Mouse (Mus musculus) intestine, embryonic 16.5 days (tissue): ENCODE measurements around the gene Dctn1. TPM values are rescaled to one million over a fixed set of nuclear protein-coding genes. Genes with fewer than 3 reads are reported as not detected.

Experiments
- ATAC-seq: fragments of 200-750 bp; cut with Nextera tagmentation; 2 replicates; pipeline ENCODE4 v1.8.0; 2017; ENCODE audit warnings: moderate TSS enrichment, moderate library complexity
- H3K27ac ChIP-seq: fragments of 300-500 bp; sonication (generic); 2 replicates; pipeline ENCODE4 v1.5.1; 2014; ENCODE audit warnings: mild to moderate bottlenecking, low read length
- H3K27me3 ChIP-seq: fragments of 300-500 bp; sonication (generic); replicated peaks from 2 replicates; pipeline ENCODE4 v1.6.1; 2014; ENCODE audit warnings: low read length, control low read depth, mixed read lengths; ENCODE audit not compliant: control insufficient read depth, insufficient read depth
- H3K36me3 ChIP-seq: fragments of 300-500 bp; sonication (generic); 2 replicates; pipeline ENCODE4 v1.6.1; 2014; ENCODE audit warnings: low read length, control low read depth; ENCODE audit not compliant: control insufficient read depth, insufficient read depth
- H3K4me1 ChIP-seq: fragments of 300-500 bp; sonication (generic); 2 replicates; pipeline ENCODE4 v1.6.1; 2014; ENCODE audit warnings: low read length, control low read depth, mixed read lengths; ENCODE audit not compliant: control insufficient read depth, insufficient read depth
- H3K4me2 ChIP-seq: fragments of 300-500 bp; sonication (generic); 2 replicates; pipeline ENCODE4 v1.6.1; 2014; ENCODE audit warnings: low read depth, low read length, control low read depth
- H3K4me3 ChIP-seq: fragments of 300-500 bp; sonication (generic); 2 replicates; pipeline ENCODE4 v1.5.1; 2014; ENCODE audit warnings: mild to moderate bottlenecking, low read length
- H3K9ac ChIP-seq: fragments of 300-500 bp; sonication (generic); 2 replicates; pipeline ENCODE4 v1.6.1; 2014; ENCODE audit warnings: low read depth, low read length
- H3K9me3 ChIP-seq: fragments of 300-500 bp; sonication (generic); 2 replicates; pipeline ENCODE4 v1.6.1; 2016; ENCODE audit warnings: low read length, control low read depth; ENCODE audit not compliant: control insufficient read depth
- WGBS: fragments of 180-500 bp; shearing (Covaris S2); extraction: QIAGEN DNeasy Blood & Tissue Kit; methylation state at CpG from one replicate; pipeline ENCODE4 v1.1.7; 2014; 5-methylcytosine and 5-hydroxymethylcytosine counted together
- polyA plus RNA-seq: library from polyadenylated mRNA; unstranded; fragments of >200 nt; fragmentation: Nextera tagmentation; extraction: Ambion mirVana; gene quantifications from 2 replicates; pipeline ENCODE4 v1.2.1, GENCODE M21; 2015

Dctn1 gene
- polyA plus RNA-seq, 1 experiment from 2014 or later: 73.5 TPM

DNA sequence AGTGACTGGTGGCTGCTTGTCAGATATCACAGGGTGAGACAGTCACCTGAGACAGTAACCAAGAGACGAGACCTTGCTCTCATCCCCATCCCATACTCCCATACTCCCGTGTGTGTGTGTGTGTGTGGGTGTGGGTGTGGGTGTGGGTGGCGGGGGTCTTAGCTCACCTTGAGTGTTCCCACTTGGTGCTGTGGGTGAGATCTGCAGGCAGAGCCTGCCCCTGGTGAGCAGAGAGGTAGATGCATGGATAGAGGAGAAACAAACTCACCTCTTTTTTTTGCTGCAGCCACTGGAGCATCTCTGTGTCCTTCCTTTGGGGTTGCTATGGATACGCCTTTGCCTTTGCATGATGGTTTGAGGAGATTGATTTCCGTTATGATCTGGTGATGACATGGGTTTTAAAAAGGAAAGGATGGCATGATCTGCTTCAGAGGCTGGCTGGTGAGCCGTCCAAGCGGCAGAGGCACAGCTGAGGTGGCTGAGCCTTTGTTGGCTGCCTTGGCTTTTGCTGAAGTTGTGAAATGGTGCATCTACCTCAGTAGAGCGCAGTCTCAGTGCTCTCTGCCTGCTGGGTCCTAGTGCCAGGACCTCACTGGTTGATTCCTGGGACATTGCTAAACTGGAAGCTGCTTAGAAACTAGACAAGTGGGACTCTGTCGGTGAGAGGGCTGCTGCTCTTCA is 6.7 kb downstream of the Dctn1 start:
- Histone ChIP-seq H3K36me3 (no peaks in the 10 kb centered on the region), H3K4me3 (no peak overlapping the region), H3K27me3 (no peaks in the 10 kb centered on the region), H3K4me1 (no peaks in the 10 kb centered on the region), H3K9ac (no peak overlapping the region), H3K27ac (no peak overlapping the region), H3K9me3 (no peaks in the 10 kb centered on the region), H3K4me2 (no peak overlapping the region)
- WGBS: 68% methylated on average over 9 of the region's 9 CpGs
- no peak for ATAC-seq

DNA sequence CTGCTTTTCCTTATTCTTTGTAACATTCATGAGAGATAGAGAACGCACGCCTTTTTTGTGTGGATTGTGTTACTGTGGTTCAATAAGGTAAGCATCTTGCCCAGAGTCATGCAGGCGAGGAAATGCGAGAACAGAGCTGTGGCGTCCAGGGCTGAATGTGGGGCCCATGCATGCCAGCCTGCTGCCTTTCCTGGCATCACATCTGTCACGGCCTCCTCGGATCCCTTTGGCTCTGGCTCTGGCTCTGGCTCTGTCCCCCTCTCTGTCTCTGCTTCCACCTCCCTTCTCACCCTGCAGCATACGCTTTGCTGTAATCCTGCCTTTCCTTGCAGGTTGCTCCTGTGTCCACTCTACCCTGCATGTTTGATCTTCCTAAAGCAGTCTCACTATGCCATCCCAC is 10.3 kb downstream of the Dctn1 start:
- Histone ChIP-seq H3K9me3 (no peaks in the 10 kb centered on the region), H3K4me1 (peaks cover 10% of the 10 kb centered on the region), H3K4me3 (no peak overlapping the region), H3K36me3 (no peaks in the 10 kb centered on the region), H3K9ac (no peak overlapping the region), H3K27me3 (no peaks in the 10 kb centered on the region), H3K27ac (no peak overlapping the region), H3K4me2 (no peak overlapping the region)
- no peak for ATAC-seq
- 84% methylated on average over 8 of the region's 8 CpGs for WGBS

DNA sequence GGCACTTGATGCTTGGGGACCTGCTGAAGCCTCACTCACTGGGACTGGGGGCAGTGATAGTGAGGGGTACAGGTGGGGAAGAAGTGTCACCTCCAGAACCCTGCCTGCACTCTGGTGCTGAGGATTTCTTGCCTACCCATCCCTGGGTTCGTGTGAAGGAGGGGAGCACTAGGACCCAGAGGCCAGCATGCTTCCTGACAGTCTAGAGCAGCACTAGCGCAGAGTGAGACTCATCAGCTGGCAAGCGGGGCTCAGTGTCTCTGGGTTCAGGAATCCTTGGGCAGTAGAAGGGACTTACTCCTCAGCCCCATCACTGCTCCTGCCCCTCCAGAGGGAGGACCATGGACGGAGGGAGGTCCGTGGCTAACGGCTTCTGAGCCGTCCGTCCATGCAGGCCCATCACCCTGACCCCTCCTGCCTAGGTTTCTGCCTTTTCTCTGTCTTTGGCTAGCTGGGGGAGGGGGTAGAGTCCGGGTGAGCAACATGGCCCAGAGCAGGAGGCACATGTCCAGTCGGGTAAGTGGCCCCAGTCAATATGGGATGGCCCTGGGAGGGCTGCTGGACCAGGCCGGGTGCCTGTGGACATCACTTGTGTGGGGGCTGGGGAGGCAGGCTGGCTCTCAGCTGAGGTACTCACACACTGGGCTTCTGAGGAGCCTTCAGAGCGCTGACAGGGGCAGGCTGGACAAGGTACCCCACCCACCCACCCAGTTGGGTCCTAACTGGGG is 13.8 kb downstream of the Dctn1 start:
- peak overlapping the region; percentile 45 for H3K4me2 ChIP-seq
- H3K4me1 ChIP-seq: peaks cover 10% of the 10 kb centered on the region
- H3K4me3 ChIP-seq: peak overlapping the region; percentile 32
- no peak overlapping the region for H3K27ac ChIP-seq
- ATAC-seq: peak; percentile 62
- H3K36me3 ChIP-seq: peaks cover 3% of the 10 kb centered on the region; the same call in 1 of the 2 replicates
- H3K9me3 ChIP-seq: no peaks in the 10 kb centered on the region
- H3K27me3 ChIP-seq: no peaks in the 10 kb centered on the region
- WGBS: 29% methylated on average over 12 of the region's 12 CpGs
- peak overlapping the region; percentile 63 for H3K9ac ChIP-seq

DNA sequence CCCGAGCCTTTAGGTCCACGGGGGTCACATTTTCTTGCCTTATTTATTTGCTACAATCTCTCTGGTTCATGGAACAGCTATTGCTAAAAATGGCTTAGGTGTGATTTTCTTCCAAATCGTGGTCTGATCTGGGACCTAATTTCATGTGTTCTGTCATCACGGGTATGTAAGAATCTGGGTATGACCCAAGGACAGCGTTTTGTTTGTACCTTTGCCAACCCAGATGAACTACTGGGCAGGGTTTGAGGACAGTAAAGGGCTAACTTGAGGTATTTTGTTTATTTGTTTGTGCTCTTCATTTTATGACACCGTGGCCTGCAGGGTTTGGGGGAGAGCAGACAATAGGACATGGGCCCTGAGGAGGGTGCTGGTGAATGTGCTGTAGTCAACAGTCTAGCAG is 14.9 kb downstream of the Dctn1 start:
- no peak overlapping the region for H3K4me3 ChIP-seq
- no peaks in the 10 kb centered on the region for H3K27me3 ChIP-seq
- H3K4me2 ChIP-seq: no peak overlapping the region
- H3K9ac ChIP-seq: no peak overlapping the region
- no peak for ATAC-seq
- no peak overlapping the region for H3K27ac ChIP-seq
- peaks cover 14% of the 10 kb centered on the region for H3K4me1 ChIP-seq
- 79% methylated on average over 6 of the region's 6 CpGs for WGBS
- peaks cover 3% of the 10 kb centered on the region; the same call in 1 of the 2 replicates for H3K36me3 ChIP-seq
- H3K9me3 ChIP-seq: no peaks in the 10 kb centered on the region

DNA sequence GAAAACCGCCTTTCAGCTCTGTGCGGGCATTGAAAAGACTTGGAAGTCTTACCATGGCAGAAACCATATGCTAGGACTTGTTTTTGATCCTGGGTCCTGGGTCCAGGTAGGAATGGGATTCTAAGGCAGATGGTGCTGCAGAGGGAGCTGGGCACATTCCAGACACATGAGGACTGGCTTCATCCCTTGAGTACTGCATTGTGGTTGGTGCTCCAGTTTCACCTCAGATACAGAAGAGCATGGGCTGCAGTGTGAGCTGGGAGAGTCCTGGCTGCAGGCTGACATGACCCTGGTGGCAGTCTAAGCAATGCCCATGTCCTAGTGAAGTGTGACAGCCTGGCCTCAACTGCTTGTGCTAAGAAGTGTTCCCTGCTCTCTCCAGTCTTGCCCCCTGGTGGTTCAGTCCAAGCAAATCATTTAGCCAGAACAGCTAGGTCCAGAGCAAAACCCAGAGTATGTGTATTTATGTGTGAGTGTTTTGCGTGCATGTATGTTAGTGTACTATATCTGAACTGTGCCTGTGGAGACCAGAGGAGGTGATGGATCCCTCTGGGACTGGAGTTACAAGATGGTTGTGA is 19.2 kb downstream of the Dctn1 start:
- 94% methylated on average over 3 of the region's 3 CpGs for WGBS
- Histone ChIP-seq H3K4me3 (no peak overlapping the region), H3K4me1 (peaks cover 7% of the 10 kb centered on the region), H3K9ac (no peak overlapping the region), H3K4me2 (no peak overlapping the region), H3K9me3 (no peaks in the 10 kb centered on the region), H3K27ac (no peak overlapping the region), H3K27me3 (no peaks in the 10 kb centered on the region), H3K36me3 (peaks cover 4% of the 10 kb centered on the region; the same call in 1 of the 2 replicates)
- no peak for ATAC-seq

DNA sequence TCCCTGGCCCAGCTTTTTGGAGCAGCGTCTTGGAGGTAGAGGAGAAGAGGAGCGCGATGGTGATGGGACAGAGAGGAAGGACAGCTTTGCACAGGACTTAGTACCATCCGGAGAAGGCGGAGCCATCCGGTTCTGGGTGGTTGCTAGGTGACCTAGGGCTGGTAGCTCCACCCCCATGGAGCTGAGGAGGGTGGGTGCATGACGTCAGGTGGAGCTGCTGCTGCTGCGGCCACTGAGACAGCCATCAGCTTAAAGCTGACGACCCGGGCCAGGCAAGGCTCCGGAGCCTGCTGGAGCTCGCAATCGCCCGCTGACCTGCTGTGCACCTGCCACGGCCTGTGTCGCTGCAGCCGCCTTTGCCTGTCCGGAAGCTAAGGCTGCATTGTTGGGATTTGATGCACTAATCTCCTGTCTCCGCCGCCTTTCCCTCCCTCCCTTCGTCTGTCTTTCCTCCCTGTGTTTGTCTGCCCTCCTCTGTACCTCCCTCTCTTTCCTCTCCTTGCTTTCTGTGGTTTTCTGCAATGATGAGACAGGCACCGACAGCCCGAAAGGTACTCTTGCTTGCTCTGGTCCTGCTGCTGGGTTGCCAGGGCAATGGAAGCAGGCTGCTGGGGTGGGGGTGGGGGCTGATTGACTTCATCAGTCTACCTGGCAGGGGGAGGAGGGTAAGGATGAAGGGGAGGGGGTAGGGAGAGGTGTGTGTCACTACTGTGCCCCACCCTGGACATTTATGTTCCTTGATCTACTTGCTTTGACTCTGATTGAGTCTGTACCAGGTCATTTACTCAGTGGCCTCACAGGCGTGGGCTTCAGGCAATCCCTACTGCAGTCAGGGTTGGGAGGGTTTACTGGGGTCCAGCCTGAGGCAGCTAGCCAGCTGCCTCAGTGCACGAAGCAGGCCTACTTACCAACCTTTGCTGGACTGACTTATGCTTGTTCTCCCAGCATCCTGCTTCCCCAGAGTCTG is 20.5 kb downstream of the Dctn1 start:
- 19% methylated on average over 25 of the region's 25 CpGs for WGBS
- Histone ChIP-seq H3K9me3 (no peaks in the 10 kb centered on the region), H3K27ac (no peak overlapping the region), H3K9ac (0 out of 2 replicates have a peak overlapping the region, but pooled peaks have one; percentile 26), H3K4me1 (peaks cover 6% of the 10 kb centered on the region; the same call in 1 of the 2 replicates), H3K27me3 (no peaks in the 10 kb centered on the region), H3K4me2 (peak overlapping the region; percentile 33; the same call in 1 of the 2 replicates), H3K36me3 (peaks cover 7% of the 10 kb centered on the region), H3K4me3 (peak overlapping the region; percentile 13; the same call in 1 of the 2 replicates)
- ATAC-seq: peak; percentile 76

DNA sequence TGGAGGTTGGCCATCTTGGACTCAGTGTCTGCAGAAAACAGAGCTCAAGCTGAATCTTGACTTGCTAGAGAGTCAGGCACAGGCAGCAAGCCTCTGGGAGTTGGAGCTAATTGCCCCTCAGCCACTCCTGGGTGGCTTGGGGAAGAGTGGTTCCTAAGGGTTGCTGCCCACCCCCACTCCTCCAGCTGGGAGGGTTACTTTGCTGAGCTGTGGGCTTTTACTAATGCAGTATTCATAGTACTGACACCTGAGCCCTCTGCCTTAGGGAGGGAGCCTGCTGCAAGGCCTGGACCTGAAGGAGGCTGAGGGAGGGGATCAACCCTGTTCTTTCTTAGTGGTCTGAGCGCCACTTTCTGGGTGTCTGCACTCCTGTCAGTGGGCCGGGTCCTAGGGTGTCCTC is 21.2 kb downstream of the Dctn1 start:
- H3K36me3 ChIP-seq: peaks cover 7% of the 10 kb centered on the region
- WGBS: 89% methylated on average over 2 of the region's 2 CpGs

DNA sequence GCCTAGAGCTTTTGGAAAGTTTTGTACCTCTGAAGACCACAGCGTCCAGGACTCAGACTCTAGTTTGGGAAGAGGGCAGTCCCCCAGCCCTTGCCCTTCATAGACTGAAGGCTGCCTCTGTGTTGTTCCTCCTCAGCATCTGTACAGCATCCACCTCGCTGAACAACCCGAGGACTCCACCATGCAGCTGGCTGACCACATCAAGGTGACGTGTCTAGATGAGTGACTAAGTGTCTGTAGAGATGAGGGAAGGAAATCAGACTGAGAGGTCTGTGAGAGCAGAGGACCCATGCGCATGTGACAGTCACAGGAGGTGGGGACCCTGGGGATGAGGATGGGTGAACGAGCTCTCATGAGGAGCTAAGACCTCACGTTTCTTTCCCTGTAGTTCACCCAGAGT is 27.9 kb downstream of the Dctn1 start:
- no peak for ATAC-seq
- 87% methylated on average over 7 of the region's 7 CpGs for WGBS
- peaks cover 32% of the 10 kb centered on the region for H3K36me3 ChIP-seq

More for the DNA sequence above, 21.2 kb downstream of the Dctn1 start:
- Histone ChIP-seq H3K9ac (no peak overlapping the region), H3K27ac (no peak overlapping the region), H3K4me2 (no peak overlapping the region), H3K9me3 (no peaks in the 10 kb centered on the region), H3K4me1 (peaks cover 6% of the 10 kb centered on the region; the same call in 1 of the 2 replicates), H3K27me3 (no peaks in the 10 kb centered on the region), H3K4me3 (no peak overlapping the region)
- ATAC-seq: no peak

More for the DNA sequence above, 27.9 kb downstream of the Dctn1 start:
- H3K9me3 ChIP-seq: no peaks in the 10 kb centered on the region
- no peaks in the 10 kb centered on the region for H3K4me1 ChIP-seq
- H3K27me3 ChIP-seq: no peaks in the 10 kb centered on the region
- no peak overlapping the region for H3K9ac ChIP-seq
- H3K27ac ChIP-seq: no peak overlapping the region
- H3K4me3 ChIP-seq: no peak overlapping the region
- H3K4me2 ChIP-seq: no peak overlapping the region
